In the genomic region with DNA sequence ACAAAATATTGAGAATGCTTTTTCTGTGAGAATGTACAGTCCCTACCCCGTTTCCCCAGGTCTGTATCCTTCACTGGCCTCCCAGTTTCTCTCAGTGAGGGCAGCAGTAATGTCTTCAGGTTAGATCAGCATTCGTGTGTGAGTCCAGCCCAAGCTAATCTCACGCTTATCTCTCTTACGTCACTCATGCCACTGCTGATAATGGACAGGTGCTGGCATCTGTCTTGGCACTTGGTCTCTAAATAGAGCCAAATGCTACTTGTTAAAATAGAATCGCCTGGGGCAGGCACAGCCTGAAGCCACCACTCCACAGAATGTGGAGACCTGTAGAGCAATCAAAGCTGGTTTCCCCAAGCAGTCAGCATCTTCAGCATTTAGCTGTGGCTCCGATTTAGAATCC, we compare ENCODE assay signal across 26 mouse cellular contexts. TPM values are rescaled to one million over a fixed set of nuclear protein-coding genes. Genes with fewer than 3 reads are reported as not detected.
"Had no signal": no experiment of that assay in that cellular context is flagged by ENCODE, and none has a peak within 500 bp of the region (broad histone marks: within the 10 kb centered on the region; RNA-seq: fewer than 3 reads in every experiment).

No protein-coding gene starts in this region.

- DNase-seq: kidney, adult 11 months; kidney, adult 8-10 months; kidney, postnatal 10 days; kidney, postnatal 36 days; layer of hippocampus, postnatal 36 days; lung, adult 18-20 months; right cerebral cortex, adult 18-20 months; right cerebral cortex, postnatal 14 days; right cerebral cortex, postnatal 4 days; spleen, adult 18-20 months; thymus, adult 2 months; thymus, postnatal 14 days; thymus, postnatal 4 days had no signal

- H3K4me2 ChIP-seq: kidney, embryonic 15.5 days; liver, embryonic 12.5 days; liver, embryonic 15.5 days; midbrain, embryonic 13.5 days; neural tube, embryonic 12.5 days; neural tube, embryonic 15.5 days; stomach, embryonic 15.5 days had no signal

- H3K9ac ChIP-seq: kidney, embryonic 15.5 days; liver, embryonic 12.5 days; liver, embryonic 15.5 days; midbrain, embryonic 13.5 days; neural tube, embryonic 12.5 days; neural tube, embryonic 15.5 days; stomach, embryonic 15.5 days had no signal

- ATAC-seq: liver, embryonic 12.5 days; midbrain, embryonic 13.5 days had no signal

- H3K27me3 ChIP-seq: kidney, embryonic 15.5 days; liver, embryonic 15.5 days; midbrain, embryonic 13.5 days; neural tube, embryonic 12.5 days; neural tube, embryonic 15.5 days; stomach, embryonic 15.5 days had no signal

- H3K4me3 ChIP-seq: kidney, embryonic 15.5 days; left cerebral cortex, adult 2 months; liver, embryonic 12.5 days; liver, embryonic 15.5 days; midbrain, embryonic 13.5 days; neural tube, embryonic 12.5 days; neural tube, embryonic 15.5 days; stomach, embryonic 15.5 days had no signal

- H3K27ac ChIP-seq: kidney, embryonic 15.5 days; left cerebral cortex, adult 2 months; liver, embryonic 12.5 days; liver, embryonic 15.5 days; macrophage; midbrain, embryonic 13.5 days; neural tube, embryonic 12.5 days; neural tube, embryonic 15.5 days; stomach, embryonic 15.5 days had no signal

- H3K9me3 ChIP-seq: kidney, embryonic 15.5 days; liver, embryonic 12.5 days; liver, embryonic 15.5 days; midbrain, embryonic 13.5 days; neural tube, embryonic 12.5 days; neural tube, embryonic 15.5 days; stomach, embryonic 15.5 days had no signal

- H3K36me3 ChIP-seq: kidney, embryonic 15.5 days; liver, embryonic 12.5 days; liver, embryonic 15.5 days; midbrain, embryonic 13.5 days; neural tube, embryonic 12.5 days; neural tube, embryonic 15.5 days; stomach, embryonic 15.5 days had no signal

- H3K4me1 ChIP-seq: kidney, embryonic 15.5 days; liver, embryonic 12.5 days; midbrain, embryonic 13.5 days; neural tube, embryonic 12.5 days; neural tube, embryonic 15.5 days had no signal

RNA-seq across cellular contexts. Expression of a gene that starts 8.0 kb away (rescaled TPM):
- polyA plus RNA-seq: limb, embryonic 11.5 days; lung, embryonic 16.5 days; macrophage; midbrain, embryonic 13.5 days; midbrain, postnatal 0 days; neural tube, embryonic 12.5 days; neural tube, embryonic 15.5 days had no signal

RNA-seq across cellular contexts. Expression of a gene that starts 25.6 kb away (rescaled TPM):
- polyA plus RNA-seq: limb, embryonic 11.5 days; limb, embryonic 14.5 days; macrophage; midbrain, embryonic 13.5 days; midbrain, postnatal 0 days; neural tube, embryonic 12.5 days; neural tube, embryonic 15.5 days had no signal

RNA-seq across cellular contexts. Expression of a gene that starts 29.5 kb away (rescaled TPM):
- polyA plus RNA-seq: kidney, embryonic 15.5 days; limb, embryonic 11.5 days; lung, embryonic 16.5 days; macrophage; midbrain, embryonic 13.5 days; midbrain, postnatal 0 days; neural tube, embryonic 12.5 days; neural tube, embryonic 15.5 days; stomach, embryonic 15.5 days had no signal

RNA-seq across cellular contexts. Expression of a gene that starts 49.8 kb away (rescaled TPM):
- polyA plus RNA-seq: limb, embryonic 11.5 days; midbrain, postnatal 0 days; neural tube, embryonic 15.5 days had no signal

RNA-seq across cellular contexts. Expression of a gene that starts 56.9 kb away (rescaled TPM):
- polyA plus RNA-seq: kidney, embryonic 15.5 days; lung, embryonic 16.5 days; macrophage; midbrain, embryonic 13.5 days; midbrain, postnatal 0 days; neural tube, embryonic 12.5 days; neural tube, embryonic 15.5 days had no signal
